Mouse (Mus musculus) 3134 (cell line): ENCODE results near the gene Gpd1.
"Not testable (repeated sequence)": the region's sequence is repeated elsewhere in the genome, so short reads cannot be mapped to it uniquely, and the experiment has no call there.

Source experiments
- DNase-seq: peaks from one replicate; pipeline ENCODE4 v3.0.0-alpha.2; 2011; ENCODE audit warnings: low spot score; ENCODE audit not compliant: insufficient read length; ENCODE audit errors: extremely low read depth

Gpd1 gene

GRCm38 (mm10) chr15:99700219-99701106, 16.9 kb upstream of the Gpd1 start:
- no peak for DNase-seq

GRCm38 (mm10) chr15:99701640-99701998, 15.7 kb upstream of the Gpd1 start:
- not testable (repeated sequence) for DNase-seq

- DNase-seq = peak; percentile 89
These were observed 15.1 kb upstream of the Gpd1 start, which contains the start of gene Smarcd1 for GRCm38 (mm10) chr15:99701999-99702900. Smarcd1 (plus strand) TSS chr15:99702129.

DNA sequence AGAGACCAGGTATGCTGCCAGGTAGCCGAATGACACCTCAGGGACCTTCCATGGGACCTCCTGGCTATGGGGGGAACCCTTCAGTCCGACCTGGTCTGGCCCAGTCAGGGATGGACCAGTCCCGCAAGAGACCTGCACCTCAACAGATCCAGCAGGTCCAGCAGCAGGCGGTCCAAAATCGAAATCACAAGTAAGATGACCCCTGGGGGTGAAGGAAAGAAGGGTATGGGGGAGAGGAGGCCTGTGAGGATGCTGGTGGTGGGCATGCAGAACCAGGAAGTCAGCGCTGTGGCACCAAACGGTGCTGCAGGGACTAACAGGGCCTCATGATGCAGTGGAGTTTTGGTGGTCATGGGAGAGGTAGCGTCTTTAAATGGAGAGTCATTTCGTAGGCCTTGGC, 14.2 kb upstream of the Gpd1 start:
- DNase-seq = no peak

DNA sequence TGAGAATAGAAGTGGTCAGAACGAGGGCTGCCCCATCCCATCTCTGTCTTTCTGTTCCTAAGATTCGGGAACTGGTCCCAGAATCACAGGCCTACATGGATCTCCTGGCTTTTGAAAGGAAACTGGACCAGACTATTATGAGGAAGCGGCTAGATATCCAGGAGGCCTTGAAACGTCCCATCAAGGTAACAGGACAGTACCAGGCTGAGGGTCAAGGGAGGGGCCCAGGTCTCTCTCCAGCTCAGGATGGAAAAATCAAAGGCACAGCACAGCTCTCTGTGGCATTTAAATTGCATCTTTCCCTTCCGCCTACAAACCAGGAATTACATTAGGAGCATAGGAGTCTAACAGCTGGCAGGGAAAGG, 13.7 kb upstream of the Gpd1 start:
- DNase-seq = no peak

DNA sequence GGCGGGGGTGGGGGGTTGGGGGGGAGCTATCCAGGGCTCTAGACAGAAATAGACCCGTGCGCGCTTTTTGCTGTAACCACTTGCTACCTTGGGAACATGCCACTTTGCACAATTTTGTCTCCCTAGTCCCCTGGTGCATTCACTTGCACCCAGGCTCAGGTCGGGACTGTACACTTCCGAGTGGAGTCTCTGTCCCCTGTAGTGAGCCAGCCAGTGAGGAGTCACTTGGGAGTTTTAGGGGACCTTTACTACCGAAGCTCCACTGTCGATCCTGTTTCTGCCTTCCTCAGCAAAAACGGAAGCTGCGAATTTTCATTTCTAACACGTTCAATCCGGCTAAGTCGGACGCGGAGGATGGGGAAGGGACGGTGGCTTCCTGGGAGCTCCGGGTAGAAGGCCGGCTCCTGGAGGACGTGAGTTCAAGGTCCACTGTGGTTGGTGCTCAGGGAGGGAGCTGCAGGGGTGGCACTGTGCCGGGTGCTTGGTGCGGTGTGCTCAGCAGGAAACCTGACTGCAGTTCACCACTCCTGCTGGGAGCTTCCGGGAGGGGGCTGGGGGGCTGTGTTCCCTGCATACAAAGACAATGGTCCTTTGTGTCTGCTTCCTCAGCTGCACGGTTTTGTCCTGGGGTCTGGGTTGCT, 13.2 kb upstream of the Gpd1 start:
- no peak for DNase-seq

DNA sequence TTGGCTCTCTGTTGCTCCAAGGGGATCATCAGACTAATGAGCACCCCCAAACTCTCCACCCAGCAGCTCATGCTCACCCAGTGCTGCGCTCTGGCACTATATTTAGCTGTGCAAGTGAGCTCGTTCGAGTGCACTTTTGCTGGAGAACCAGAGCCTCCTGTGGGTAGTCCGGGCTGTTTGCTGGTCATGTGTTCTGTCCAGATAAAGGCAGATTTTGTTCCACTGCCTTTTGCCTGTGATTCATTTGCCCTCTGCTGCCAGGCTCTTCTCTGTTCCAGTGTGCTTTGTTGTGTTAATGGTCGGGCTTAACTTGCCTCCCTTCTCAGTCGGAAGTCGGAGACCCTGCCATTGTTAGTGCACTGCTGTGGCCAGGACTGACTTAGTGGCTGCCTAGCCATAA, 12.4 kb upstream of the Gpd1 start:
- DNase-seq = no peak

- DNase-seq = no peak
These were observed 11.8 kb upstream of the Gpd1 start, which contains the start of gene Gm17349 for GRCm38 (mm10) chr15:99705440-99706048. Gm17349 (minus strand) TSS chr15:99705490.

- DNase-seq = no peak
These were observed 9.1 kb upstream of the Gpd1 start for GRCm38 (mm10) chr15:99708176-99708575.

DNA sequence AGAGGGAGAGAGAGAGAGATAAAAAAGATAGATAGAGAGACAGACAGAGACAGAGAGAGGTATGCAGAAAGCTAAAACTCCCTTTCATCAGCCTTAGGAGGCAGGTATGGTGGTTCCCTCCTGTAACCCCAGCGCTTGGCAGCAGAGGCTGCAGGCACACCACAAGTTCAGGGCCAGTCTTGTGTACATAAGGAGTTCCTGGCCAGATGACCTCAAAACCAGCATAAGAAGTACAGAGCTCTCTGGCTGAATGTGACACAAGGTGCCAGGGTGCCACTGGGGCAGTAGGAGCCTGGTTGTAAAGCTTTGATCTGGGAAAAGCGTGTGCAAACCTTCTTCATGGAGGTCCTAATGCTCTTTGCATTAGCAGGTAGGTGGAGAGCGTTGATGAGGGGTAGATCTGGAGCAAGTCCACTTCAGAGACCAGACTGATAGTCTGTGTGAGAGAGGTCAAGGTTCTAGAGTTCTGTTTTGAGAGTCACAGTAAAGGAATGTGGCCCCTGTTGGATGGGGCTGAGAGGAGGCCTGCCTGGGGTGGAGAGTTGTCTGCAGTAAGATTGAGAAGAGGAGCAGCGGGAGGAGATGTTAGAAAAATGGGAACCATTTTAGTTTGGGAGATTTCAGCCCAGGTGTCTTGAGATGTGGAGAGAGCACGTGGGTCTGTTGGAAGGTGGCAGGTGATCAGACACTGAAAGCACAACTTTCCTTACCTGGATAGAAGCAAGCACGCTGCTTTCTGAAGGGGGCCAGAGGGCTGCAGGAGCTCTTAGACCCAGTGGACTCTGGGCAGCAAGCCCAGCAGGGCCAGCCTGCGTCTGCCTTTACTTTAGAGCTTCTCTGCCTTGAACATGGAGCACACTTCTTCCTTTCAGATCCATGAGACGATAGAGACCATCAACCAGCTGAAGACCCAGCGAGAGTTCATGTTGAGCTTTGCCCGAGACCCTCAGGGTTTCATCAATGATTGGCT, 6.8 kb upstream of the Gpd1 start:
- no peak for DNase-seq

GRCm38 (mm10) chr15:99711491-99711890, 5.8 kb upstream of the Gpd1 start:
- DNase-seq = no peak

DNA sequence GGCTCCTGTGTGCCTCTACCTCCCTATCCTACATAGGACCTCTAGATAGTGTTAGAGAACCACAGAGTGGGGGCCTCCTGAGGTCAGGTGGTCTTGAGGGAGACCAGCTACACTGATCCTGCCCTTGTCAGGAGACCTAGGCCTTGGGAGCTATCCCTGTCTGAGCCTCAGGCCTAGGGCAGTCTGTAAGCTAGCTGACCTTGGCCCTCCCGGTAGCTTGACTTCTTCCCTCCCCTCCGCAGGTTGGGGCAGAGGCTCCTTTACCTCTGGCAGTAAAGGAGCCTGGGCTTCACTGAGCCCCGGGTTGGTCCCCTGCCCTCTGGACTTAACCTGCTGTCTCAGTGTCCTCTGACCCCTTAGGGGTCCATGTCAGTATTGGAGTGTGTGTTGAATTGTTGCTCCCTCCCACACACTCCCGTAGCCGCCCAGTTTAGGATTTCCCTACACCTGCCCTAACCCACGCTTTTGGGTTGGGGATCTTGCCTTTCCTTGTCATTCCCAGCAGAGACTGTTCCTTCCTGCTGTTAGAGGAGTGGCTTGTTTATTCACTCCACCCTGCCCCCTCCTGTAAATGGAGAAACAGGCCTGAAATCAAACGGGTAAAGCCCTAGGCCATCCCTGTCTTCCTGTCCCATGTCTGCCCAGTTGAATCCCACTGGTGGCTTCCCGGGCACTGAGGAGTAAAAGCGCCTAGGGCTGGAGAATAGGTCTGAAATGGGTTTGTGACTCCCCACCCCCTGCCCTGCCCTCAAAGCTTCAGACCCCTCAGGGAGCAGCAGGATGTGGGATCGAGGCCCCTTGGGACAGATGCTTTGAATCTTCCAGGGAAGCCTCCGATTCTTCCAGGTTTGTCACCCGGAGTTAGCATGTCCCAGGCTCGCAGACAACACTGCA, 4.4 kb upstream of the Gpd1 start:
- no peak for DNase-seq

DNA sequence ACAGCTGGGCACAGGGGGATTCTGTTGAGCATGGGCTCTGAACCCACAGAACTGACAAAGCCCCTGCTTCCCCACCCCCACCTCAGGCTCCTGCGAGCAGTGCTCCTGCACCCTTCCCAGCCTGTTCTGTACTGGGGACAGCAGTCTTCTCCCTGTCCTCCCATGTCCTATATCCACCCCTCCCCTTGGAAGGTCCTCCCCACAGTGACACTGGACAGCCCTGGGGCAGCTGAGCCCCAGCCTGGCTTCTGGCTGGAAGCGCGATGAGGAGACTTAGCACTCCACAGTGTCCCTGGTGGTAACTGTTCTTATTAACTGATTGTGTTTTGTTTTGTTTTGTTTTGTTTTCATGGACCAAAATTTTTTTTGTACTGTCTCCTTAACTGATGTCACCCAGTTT, 3.7 kb upstream of the Gpd1 start:
- no peak for DNase-seq

GRCm38 (mm10) chr15:99714206-99714605, 3.1 kb upstream of the Gpd1 start:
- DNase-seq = no peak

GRCm38 (mm10) chr15:99714858-99715257, 2.5 kb upstream of the Gpd1 start:
- peak; percentile 52 for DNase-seq

DNA sequence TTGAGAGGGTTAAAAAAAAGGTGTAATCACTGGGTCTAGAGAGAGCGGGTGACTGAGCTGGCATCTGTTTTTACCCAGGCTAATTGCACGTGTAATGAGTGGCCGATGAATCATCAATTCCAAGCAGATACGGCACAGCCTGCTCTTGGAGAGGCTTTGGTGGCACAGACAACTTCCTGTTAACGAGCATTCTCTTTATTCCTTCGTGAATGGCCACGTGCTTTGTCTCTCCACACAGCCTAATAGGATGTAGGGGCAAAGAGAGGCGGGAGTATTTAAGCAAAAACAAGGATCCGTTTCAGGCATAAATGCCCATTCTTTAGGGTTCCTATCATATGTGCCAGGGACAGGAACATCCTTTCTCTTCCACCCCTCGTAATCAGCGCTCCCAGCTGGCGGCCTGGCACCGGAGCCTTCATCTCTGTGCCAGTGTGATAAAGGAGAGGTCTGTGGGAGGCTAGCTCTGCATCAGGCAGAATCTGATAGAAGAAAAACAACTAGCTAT, 1.9 kb upstream of the Gpd1 start:
- no peak for DNase-seq

DNA sequence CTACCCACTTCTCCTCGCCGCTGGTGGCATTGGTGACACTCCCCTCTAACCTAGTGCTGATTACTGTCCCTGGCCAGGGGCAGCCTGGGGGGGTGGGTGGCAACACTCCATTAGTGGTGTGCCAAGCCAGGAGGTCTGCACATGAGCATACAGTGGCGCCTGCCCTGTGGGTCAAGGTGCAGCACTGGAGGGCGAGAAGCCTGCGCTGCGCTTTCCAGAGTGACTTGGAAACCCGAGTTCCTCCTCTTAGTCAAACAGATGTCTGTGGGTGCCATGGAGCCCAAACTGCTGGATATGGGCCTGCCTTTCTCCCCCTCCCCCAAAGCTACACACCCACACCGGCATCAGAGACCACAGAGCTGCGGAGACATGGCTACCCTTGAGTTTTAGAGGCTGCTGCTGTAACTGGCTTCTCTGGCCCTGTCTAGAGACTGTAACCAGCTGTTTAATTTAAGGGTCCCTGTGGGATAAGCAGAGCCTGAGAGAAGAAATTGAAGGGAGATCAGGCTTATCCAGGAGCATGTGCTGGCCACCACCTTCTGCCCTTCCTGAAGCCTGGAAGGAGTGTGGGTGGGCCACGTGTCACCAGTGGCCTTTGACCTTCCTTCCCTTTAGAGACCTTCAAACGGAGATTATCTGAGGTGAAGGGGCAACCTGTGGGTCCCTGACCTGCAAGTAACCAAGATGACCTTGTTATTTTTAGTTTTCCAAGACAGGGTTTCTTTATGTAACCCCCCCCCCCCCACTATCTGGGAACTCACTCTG, 1.2 kb upstream of the Gpd1 start:
- DNase-seq = no peak

DNA sequence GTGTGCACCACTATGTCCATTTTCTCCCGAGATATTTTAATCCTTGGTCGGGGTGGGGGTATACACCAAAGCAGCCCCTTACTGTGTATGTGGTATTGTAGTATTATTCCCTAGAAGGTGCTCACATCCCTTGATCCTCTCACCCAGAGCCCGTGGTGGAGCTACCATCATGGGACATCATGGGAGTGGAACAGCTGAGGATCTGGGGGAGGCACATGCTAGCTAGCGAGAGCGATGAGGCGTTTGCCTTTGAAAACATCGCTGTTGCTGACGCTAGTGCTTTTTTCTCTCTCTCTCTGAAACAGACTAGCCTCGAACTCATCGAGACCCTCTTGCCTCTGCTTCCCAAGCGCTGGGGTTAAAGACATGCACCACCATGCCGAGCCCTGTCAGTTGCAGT, 501 bp upstream of the Gpd1 start:
- DNase-seq = no peak
